Mouse (Mus musculus) stomach, postnatal 0 days (tissue): ENCODE measurements around the gene Ttc30a2. TPM values are rescaled to one million over a fixed set of nuclear protein-coding genes. Genes with fewer than 3 reads are reported as not detected.
"Not testable (repeated sequence)": the region's sequence is repeated elsewhere in the genome, so short reads cannot be mapped to it uniquely, and the experiment has no call there.

ENCODE experiments used
- ATAC-seq: fragments of 200-750 bp; cut with Nextera tagmentation; 2 replicates; pipeline ENCODE4 v1.8.0; 2017; ENCODE audit not compliant: low FRiP score, low TSS enrichment
- DNase-seq: peaks from one replicate; pipeline ENCODE4 v3.0.0-alpha.2; 2016; ENCODE audit warnings: low spot score
- H3K27ac ChIP-seq: fragments of 300-500 bp; sonication (generic); replicated peaks from 2 replicates; pipeline ENCODE4 v1.5.1; 2014; ENCODE audit warnings: mild to moderate bottlenecking, control low read depth
- H3K27me3 ChIP-seq: fragments of 300-500 bp; sonication (generic); 2 replicates; pipeline ENCODE4 v1.6.1; 2014; ENCODE audit warnings: low read length; ENCODE audit not compliant: control insufficient read depth, insufficient read depth
- H3K36me3 ChIP-seq: fragments of 300-500 bp; sonication (generic); 2 replicates; pipeline ENCODE4 v1.6.1; 2014; ENCODE audit warnings: low read length, mixed read lengths; ENCODE audit not compliant: control insufficient read depth, insufficient read depth
- H3K4me1 ChIP-seq: fragments of 300-500 bp; sonication (generic); replicated peaks from 2 replicates; pipeline ENCODE4 v1.6.1; 2014; ENCODE audit warnings: antibody characterized with exemption; ENCODE audit not compliant: control insufficient read depth, insufficient read depth
- H3K4me2 ChIP-seq: fragments of 300-500 bp; sonication (generic); replicated peaks from 2 replicates; pipeline ENCODE4 v1.6.1; 2014; ENCODE audit warnings: low read depth, mild to moderate bottlenecking, control low read depth, moderate library complexity
- H3K4me3 ChIP-seq: fragments of 300-500 bp; sonication (generic); 2 replicates; pipeline ENCODE4 v1.5.1; 2014; ENCODE audit warnings: low read depth, low read length, control low read depth
- H3K9ac ChIP-seq: fragments of 300-500 bp; sonication (generic); 2 replicates; pipeline ENCODE4 v1.6.1; 2014; ENCODE audit warnings: mild to moderate bottlenecking, low read length, control low read depth, mixed read lengths
- H3K9me3 ChIP-seq: fragments of 300-500 bp; sonication (generic); 2 replicates; pipeline ENCODE4 v1.6.1; 2016; ENCODE audit warnings: low read length; ENCODE audit not compliant: control insufficient read depth
- CTCF ChIP-seq: IDR thresholded peaks from 2 replicates; pipeline ENCODE4 v1.5.1; 2016; ENCODE audit warnings: antibody characterized with exemption, low read depth, mild to moderate bottlenecking, moderate library complexity
- EP300 ChIP-seq: optimal IDR thresholded peaks from 2 replicates; pipeline ENCODE3; 2016; ENCODE audit warnings: antibody characterized with exemption
- WGBS: fragments of 180-500 bp; shearing (Covaris S2); extraction: QIAGEN DNeasy Blood & Tissue Kit; methylation state at CpG from one replicate; pipeline ENCODE4 v1.1.7; 2014; 5-methylcytosine and 5-hydroxymethylcytosine counted together
- polyA plus RNA-seq: library from polyadenylated mRNA; unstranded; fragments of >200 nt; fragmentation: Nextera tagmentation; extraction: Ambion mirVana; gene quantifications from 2 replicates; pipeline ENCODE4 v1.2.1, GENCODE M21; 2015

Gene Ttc30a2
- polyA plus RNA-seq, 1 experiment from 2014 or later = 0.27 TPM

DNA sequence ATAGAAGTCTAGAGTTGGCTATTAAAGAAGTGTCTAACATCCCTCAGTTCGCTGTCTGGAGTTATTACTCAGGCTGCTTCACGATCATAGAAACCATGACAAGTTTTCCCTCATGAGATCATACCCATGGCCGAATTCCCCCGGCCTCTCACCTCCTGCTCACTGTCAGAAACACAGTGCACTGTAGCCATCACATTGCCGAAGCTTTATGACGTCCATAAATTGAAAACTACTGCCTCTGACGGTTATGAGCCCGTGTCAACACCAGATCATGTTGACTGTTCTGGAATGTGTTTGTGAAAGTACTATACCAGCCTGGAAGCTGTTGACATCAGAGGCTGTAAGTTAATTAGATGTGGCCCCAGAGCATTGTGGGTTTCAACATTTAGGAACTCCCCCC is 27.3 kb downstream of the Ttc30a2 start:
- DNase-seq (no peak), ATAC-seq (no peak)
- Histone ChIP-seq H3K36me3 (no peaks in the 10 kb centered on the region), H3K4me1 (no peaks in the 10 kb centered on the region), H3K4me2 (no peak overlapping the region), H3K27ac (no peak overlapping the region), H3K27me3 (no peaks in the 10 kb centered on the region), H3K9me3 (no peaks in the 10 kb centered on the region), H3K4me3 (no peak overlapping the region), H3K9ac (no peak overlapping the region)
- 85% methylated on average over 8 of the region's 8 CpGs for WGBS
- TF ChIP-seq CTCF (no peak), EP300 (no peak)

DNA sequence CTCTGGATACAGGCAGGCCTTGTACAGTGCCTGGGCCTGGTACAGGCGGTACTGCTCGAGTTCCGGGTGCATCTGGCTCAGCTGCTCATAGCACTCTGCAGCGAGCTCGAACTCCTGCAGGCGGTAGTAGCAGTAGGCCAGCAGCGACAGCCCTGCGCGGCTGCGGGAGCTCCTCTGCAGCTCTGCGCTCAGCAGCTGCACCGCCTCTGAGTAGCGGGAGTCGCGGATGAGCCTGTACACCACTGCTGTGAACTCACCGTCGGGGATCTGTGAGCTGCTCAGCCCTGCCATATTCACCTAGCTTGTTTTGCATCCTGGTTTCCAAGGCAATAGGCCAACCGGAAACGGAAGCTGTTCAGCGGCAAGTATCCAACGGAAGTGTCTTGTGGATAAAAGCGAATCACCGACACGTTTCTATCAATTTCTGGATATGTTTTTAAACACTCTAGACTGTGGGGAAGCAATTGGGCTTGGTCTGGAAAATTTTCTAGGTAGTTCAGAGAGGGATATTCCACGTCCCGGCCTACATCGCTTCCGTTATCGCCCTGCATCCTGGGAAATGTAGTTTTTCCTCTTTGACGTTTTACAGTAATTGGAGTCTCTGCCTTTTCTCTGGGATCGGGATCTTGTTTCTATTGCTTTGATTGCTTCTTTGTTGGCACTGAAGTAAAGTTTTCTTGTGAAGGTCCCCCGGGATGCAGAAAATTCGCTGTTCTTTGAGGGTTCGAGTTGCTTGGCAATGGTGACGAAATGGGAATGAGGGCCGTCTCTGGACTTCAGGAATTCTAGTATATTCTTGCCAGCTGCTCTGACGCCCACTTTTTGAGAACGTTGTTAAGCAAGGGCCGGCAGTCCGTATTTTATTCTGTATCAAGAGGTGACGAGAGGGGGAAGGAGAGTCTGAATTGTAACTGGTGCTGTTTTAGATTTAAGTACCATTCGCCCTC is 39.6 kb downstream of the Ttc30a2 start, which contains the start of gene Ttc30b:
Gene Ttc30b, minus strand, starts transcription at position 469 of the 947 bp plus-strand sequence.
- H3K9ac ChIP-seq = peak within 1 kb of the TSS; percentile 56
- no peaks in the 10 kb centered on the region for H3K9me3 ChIP-seq
- H3K27me3 ChIP-seq = no peaks in the 10 kb centered on the region
- ATAC-seq = peak; percentile 87
- peak; percentile 85 for DNase-seq
- peak within 1 kb of the TSS; percentile 62 for H3K4me2 ChIP-seq
- H3K36me3 ChIP-seq = no peaks in the 10 kb centered on the region
- 4% methylated on average over 34 of the region's 42 CpGs for WGBS
- no peaks in the 10 kb centered on the region for H3K4me1 ChIP-seq
- peak within 1 kb of the TSS; percentile 54 for H3K4me3 ChIP-seq
- TF ChIP-seq EP300 (no peak), CTCF (no peak)
- peak within 1 kb of the TSS; percentile 79 for H3K27ac ChIP-seq

DNA sequence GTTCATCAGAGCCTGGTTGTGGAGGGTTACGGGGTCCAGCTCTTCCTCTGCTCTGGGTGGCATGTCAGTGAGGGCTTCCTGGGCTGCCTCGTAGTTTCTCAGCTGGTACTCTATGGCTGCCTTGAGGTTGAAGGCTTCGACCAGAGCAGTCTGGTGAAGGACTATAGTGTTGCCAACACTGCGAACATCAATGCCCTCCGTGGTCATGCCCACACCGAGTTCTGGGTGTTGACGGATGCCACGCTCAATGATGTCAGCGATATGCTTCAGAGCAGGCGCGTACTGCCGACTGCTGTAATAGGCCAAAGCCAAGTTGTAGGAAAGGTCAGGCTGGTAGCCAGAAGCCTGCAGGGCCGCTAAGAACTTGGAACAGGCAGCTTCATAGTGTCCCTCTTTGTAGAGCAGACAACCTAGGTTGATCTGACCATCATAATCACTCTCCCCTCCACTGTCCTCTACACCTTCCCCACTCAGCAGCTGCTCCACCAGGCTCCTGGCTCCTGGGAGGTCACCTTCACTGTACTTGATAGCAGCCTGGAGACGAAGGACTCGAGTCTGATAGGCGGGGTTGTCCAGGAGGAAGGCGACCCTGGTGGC is 40.4 kb downstream of the Ttc30a2 start:
- peak overlapping the region; percentile 62 for H3K4me2 ChIP-seq
- H3K9me3 ChIP-seq, H3K27me3 ChIP-seq, DNase-seq, ATAC-seq, H3K36me3 ChIP-seq, H3K4me1 ChIP-seq: not testable (repeated sequence)
- 0 out of 2 replicates have a peak overlapping the region, but pooled peaks have one; percentile 45 for H3K27ac ChIP-seq
- peak overlapping the region; percentile 56; the same call in 1 of the 2 replicates for H3K9ac ChIP-seq
- H3K4me3 ChIP-seq = peak overlapping the region; percentile 54
- WGBS = 74% methylated on average over 13 of the region's 17 CpGs

DNA sequence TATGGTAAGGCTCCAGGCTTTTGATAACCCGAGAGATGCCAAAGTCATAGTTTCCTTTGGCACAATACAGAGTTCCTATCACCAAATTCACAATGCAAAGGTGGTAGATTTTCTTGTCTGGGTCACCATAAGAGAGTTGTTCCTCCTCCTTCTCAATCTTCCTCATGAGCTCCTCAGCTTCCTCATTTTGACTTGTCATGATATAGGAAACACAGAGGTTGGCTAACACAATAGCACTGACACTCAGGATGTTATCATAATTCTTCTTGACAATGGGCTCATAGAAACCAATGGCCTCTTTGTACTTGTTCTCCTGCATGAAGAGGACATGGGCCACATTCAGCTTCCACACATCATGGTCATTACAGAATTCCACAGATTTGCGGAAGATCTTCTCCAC is 41.3 kb downstream of the Ttc30a2 start:
- not testable (repeated sequence) for H3K27me3 ChIP-seq, H3K9ac ChIP-seq, H3K9me3 ChIP-seq, H3K4me3 ChIP-seq, ATAC-seq, DNase-seq, H3K4me1 ChIP-seq, H3K4me2 ChIP-seq, H3K36me3 ChIP-seq, H3K27ac ChIP-seq
- WGBS = 91% methylated on average over 2 of the region's 2 CpGs

DNA sequence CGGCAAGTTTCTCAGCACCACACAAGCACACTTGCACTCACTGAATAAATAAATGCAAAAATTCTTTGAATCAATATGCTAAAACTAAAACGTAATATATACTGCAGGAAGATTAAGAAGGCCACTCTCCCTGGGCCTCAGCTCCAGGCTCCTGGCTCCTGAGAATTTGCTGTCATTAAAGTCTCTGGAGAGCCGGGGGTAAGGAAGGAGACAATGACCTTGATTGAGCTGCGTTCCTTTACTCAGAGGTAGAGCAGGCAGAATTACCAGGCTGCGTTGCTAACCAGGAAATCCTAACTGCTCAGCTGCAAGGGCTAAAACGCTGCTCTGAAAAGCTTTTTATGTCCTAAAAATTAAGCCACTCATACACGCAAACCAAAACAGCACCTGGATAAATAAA is 44.4 kb downstream of the Ttc30a2 start:
- peak overlapping the region; percentile 61 for H3K27ac ChIP-seq
- ATAC-seq = no peak
- TF ChIP-seq CTCF (no peak), EP300 (no peak)

DNA sequence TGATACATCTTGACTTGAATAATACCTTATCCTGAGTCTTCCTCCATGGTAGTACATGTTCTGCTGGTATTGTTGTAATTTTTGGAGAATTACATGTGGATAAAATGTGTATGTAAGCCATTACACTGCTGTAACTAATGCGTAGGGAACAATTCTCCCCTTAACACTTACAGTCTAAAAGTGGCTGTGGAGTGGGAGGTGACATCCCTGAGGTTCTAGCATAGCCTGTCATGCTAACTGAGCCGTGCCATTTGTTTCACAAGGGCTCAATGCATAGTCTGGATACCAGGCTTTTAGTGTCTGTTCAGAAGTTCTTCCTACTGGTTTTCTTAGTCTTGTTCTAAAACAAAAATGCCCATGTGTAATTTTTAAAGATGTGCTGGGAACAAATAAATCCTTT is 47.0 kb downstream of the Ttc30a2 start:
- Histone ChIP-seq H3K27ac (no peak overlapping the region), H3K4me1 (no peaks in the 10 kb centered on the region), H3K9ac (no peak overlapping the region), H3K27me3 (no peaks in the 10 kb centered on the region), H3K36me3 (no peaks in the 10 kb centered on the region; the same call in none of the 2 replicates), H3K9me3 (no peaks in the 10 kb centered on the region), H3K4me2 (no peak overlapping the region), H3K4me3 (no peak overlapping the region)
- WGBS = 91% methylated on average over 2 of the region's 2 CpGs
- ATAC-seq (no peak), DNase-seq (no peak)
- no peak for TF ChIP-seq EP300

More for the DNA sequence above, 44.4 kb downstream of the Ttc30a2 start:
- WGBS = 23% methylated on average over 7 of the region's 7 CpGs
- Histone ChIP-seq H3K4me3 (no peak overlapping the region), H3K9me3 (no peaks in the 10 kb centered on the region), H3K36me3 (no peaks in the 10 kb centered on the region; the same call in 1 of the 2 replicates), H3K4me1 (no peaks in the 10 kb centered on the region), H3K9ac (no peak overlapping the region; the same call in 1 of the 2 replicates), H3K27me3 (no peaks in the 10 kb centered on the region), H3K4me2 (no peak overlapping the region)
- DNase-seq = peak; percentile 21
